Mouse (Mus musculus) heart, postnatal 36 days (tissue): ENCODE data around the gene Itm2c. TPM values are rescaled to one million over a fixed set of nuclear protein-coding genes. Genes with fewer than 3 reads are reported as not detected.
A peak's percentile ranks its signal among the peaks of the same experiment; 100 is the strongest.

Experiments
- DNase-seq, 2 experiments: peaks; one replicate each; pipeline ENCODE4 v3.0.0; 2021 to 2022
- intact Hi-C: fragments of 180-260 bp; cut with DNase I; formaldehyde crosslinking; loops from one replicate; pipeline ENCODE4 v1.15.1; 2025
- total RNA-seq, 2 experiments: library from RNA; stranded (reverse); gene quantifications; 2 replicates each; pipeline ENCODE4 v1.2.3; 2021

Itm2c gene
- total RNA-seq, 2 experiments from 2014 or later = 61.5 to 66.5 TPM

DNA sequence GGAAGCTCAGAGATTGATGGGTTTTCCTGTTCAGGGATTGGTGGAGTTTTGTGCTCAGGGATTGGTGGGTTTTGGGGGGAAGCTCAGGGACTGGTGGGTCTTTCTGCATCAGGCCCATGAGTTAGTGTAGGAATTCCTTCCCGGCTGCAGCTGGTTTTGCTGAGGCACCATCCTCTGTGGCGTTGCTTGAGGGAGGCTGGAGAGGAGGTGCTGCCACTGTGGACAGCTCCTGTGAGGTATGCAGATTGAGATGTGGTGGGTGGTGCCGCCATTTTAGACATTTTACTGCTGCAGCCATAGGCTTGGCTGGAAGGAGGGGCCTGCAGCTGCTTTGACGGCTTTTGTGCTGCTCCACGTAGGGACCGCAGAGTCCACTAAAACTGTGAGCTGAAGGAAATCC, 35.3 kb downstream of the Itm2c start:
- no peak for DNase-seq
- intact Hi-C loops = no loop called here

DNA sequence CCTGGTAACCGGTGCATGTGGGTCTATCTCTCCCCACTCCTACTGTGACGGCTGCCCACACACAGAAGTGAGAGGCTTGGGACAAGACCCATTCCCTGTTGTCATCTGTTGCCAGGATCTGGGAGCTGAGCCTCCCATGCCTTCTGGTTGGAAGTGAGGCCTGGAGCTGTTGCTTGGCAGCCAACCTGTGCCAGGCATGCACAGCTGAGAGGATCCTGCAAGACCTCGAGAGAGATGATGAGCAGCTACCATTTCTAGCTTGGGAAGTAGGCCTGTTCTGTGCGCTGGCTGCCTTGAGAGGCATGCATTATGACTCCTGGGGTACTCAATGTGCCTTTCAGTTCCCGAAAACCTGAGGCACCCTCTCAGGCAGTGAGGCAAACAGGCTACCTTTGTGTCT, 37.1 kb downstream of the Itm2c start:
- no peak for DNase-seq
- intact Hi-C loops = no loop called here

DNA sequence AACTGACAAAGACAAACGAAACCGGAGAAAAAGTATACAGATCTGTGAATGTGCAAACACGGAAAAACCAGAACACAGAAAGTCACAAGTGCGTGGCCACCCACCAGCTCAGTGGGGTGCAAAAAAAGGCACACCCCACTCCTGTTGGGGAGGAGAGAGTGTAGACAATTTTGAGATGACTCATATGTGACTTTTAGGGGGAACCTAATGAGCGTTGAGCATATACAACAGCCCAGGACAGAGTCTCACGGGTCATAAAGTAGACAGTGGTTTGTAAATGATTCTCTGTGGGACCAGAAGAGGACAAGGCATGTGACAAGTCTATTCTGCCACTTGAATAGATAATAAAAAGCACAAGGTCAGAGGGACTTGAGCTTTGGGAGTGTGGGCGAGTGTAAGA, 39.1 kb downstream of the Itm2c start:
- intact Hi-C loops = no loop called here
- no peak for DNase-seq

DNA sequence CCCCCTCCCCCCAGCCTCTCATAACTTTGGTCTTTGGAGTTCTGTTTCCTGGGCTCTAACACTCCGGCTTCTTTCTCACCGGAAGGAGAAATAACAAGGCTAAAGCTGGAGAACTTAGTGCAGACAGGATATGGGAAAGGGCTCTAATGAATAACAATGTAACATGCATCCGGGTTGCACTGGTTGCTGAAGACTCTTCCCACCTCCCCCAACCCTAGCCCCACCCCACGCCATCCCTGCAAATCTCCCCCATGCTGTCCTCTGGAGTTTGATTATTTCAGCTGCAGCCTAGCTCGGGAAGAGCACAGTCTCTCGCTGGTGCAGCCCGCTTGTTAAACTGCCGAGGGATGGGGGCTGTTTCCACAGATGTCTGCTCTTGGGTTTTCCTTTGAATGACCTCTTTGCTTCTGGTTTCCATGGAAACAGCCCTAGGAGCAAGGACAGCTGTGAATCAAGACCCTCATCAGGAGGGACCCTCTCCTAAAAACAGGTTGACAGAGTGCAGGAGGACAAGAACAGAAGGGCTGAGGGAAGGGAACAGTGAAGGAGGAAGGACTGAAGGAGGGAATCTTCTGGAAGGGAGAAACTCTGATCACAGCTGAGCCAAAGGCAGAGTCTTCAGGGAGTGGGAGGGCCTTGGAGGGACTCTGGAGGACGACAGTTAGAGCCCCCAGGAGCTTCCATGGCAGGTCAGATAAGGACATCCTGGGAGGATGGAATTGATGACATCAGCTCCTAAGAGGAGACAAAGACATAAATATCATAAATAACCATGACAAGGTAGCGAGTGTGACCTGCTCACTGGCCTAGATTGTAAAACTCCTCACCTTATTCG, 39.8 kb downstream of the Itm2c start:
- intact Hi-C loops = loop anchor here (2.0 kb wide), 1 partner anchor 81 kb away; no protein-coding TSS in a partner anchor
- DNase-seq = no peak

DNA sequence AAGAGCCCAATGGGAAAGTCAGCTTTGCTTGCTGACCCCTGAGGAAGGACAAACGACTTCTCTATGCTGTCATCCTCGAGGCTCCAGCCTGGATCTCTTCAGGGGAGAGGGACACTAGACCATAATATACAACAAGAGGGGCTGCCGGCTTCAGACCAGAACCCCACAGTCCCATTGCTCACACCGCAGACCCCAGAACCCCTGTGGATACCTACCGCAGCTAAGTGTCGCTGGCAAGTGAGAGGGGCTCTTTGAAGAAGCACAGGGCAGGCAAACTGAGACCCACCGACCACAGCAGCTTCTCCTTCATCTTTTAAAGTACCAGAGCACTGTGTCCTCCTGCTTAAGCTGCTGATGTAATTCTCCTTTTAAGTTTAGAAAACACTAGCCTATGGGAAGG, 40.5 kb downstream of the Itm2c start:
- intact Hi-C loops = loop anchor here (2.0 kb wide), 1 partner anchor 82 kb away; no protein-coding TSS in a partner anchor
- no peak for DNase-seq

DNA sequence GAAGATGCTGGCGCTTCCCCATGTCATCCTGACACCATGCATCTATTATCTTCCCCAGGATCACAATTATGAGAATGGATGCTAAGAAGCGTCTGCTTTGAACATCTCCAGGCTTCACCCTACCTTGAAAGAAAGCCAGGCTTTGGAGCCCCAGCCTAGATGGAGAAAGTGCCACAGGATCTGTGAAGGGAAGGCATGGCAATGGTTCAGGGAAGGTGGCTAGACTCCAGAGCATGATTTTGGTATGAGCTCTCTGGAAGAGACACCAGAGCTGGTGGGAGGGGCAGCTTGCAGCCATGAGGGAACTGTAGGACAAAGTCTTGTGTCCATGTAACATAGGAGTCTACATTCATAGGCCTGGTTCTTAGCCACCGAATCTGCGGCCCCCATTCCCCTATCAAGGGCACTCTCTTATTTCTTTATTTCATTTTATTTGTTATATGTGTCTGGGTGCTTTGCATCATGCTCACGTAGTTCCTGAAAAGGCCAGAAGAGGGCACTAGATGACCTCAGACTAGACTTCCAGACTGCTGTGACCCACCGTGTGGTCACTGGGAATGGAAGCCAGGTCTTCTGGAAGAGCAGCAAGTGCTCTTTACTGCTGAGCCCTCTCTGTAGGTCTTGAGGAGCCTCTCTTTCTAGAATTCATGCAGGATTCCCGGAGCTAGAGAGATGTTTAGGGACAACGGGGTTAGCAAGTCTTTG, 41.2 kb downstream of the Itm2c start:
- DNase-seq = peak; percentile 58 to 71
- intact Hi-C loops = loop anchor here (1.0 to 2.0 kb wide), 2 partner anchors 73 to 82 kb away; no protein-coding TSS in a partner anchor

DNA sequence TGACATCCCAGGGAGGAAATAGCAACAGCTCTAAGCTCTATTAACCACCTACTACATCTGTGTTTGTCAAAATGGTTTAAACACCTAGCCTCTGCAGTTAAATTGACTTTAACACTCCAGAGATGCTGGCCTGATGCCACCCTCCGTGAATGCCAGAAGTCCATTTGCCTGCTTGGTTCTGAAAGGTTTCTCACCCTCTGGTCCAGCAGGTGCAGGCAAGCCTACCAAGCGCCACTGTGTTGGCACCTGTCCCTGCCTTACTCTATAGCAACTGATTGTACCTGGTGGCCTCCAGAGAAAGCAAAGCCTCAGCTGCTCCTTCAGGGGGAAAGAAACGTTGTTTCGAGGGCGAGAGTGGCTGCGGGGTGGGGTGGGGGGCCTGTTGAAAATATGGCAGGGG, 42.2 kb downstream of the Itm2c start:
- intact Hi-C loops = no loop called here
- no peak for DNase-seq

DNA sequence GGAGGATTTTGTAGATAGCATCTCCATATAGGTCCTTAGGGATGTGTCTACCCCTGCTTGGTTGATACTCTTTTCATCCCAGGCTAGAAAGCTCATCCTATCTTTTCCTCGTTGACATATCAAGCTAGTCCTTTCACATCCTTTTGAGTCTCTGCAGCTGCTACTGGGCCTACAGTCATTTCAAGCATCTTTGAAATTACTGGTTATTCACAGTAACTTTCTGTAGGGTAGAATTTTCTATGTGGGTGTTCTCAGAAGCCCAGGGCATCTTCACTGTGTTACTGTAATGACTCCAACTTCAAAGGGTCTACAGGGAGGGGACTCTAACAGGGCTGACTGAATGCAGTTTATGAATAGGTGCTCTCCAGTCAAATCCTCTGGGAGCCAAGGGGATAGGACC, 43.2 kb downstream of the Itm2c start:
- DNase-seq = no peak
- intact Hi-C loops = no loop called here

DNA sequence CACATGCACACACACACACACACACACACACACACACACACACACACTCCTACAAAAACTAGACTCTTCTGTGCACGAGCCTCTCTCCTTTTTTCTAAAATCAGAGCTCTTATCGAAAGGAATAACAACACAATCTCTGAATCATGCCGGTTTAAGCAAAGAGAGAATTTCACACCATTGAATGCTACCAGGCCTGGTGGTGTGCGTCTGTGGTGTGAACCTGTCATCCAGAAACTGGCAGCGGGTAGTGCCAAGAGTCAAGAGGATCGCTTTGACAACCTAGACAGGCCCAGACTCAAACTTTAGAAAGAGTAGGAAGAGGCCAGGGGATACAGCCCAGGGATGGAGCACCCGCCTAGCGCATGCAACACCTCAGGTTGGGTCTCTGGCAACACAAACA, 48.2 kb downstream of the Itm2c start:
- DNase-seq = no peak
- intact Hi-C loops = no loop called here

DNA sequence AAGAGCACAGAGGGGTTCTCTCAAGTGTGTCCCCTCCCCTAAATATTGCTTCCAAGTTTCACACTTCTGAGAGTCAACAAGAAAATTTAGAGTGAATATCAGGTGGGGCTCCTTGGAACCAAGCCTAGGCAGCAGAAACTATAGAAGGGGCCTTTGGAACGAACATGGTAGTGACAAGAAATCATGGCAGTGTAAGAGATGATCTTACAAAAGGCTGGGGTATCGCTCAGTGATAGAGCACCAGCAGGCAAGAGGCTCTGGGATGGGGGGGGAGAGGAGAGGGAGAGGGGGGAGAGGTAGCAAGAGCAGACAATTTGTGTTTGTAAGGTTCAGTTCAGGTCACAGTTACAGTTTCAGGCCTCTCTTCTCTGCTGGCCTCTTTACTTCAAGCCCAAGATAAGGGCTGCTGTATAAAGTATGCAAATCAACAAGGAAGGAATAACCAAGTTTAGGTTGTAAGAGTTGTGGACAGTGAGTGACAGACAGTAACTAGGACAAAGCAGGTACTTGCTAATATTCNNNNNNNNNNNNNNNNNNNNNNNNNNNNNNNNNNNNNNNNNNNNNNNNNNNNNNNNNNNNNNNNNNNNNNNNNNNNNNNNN, 55.1 kb downstream of the Itm2c start:
- DNase-seq = no peak
- intact Hi-C loops = no loop called here

DNA sequence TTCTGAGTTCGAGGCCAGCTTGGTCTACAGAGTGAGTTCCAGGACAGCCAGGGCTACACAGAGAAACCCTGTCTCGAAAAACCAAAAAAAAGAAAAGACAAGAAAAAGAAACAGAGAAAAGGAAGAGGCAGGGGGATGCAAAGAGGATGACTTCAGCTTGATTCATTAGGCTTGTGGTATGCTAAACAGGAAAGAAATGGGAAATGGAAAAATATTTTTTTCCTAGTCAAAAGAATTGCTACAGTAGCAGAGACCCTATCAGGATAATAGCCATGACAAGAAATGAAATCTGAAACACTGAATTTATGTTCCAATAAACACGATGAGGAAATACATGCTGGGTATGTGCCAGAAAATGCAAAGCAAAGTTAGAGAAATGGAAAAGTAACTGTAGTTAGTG, 61.1 kb downstream of the Itm2c start:
- DNase-seq = no peak
- intact Hi-C loops = no loop called here

DNA sequence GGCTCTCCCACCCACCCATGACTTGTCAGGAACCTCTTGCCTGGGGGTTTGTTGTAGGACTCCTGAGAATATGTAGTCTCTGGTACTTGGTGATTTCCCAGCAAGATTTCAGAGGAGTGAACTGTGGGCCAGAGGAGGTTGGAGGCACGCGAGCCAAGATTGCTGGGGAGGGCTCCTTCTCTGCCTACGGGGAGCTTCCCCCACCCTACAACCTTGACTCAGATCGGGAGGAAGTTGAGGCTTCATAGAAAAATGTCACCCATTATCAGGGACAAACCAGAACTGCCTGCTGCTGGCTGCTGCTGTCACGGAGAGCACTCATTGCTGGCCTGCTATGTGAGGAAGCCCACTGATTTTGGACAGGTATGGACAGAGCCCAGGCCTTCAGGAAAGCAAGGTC, 63.2 kb downstream of the Itm2c start:
- intact Hi-C loops = no loop called here
- no peak for DNase-seq

DNA sequence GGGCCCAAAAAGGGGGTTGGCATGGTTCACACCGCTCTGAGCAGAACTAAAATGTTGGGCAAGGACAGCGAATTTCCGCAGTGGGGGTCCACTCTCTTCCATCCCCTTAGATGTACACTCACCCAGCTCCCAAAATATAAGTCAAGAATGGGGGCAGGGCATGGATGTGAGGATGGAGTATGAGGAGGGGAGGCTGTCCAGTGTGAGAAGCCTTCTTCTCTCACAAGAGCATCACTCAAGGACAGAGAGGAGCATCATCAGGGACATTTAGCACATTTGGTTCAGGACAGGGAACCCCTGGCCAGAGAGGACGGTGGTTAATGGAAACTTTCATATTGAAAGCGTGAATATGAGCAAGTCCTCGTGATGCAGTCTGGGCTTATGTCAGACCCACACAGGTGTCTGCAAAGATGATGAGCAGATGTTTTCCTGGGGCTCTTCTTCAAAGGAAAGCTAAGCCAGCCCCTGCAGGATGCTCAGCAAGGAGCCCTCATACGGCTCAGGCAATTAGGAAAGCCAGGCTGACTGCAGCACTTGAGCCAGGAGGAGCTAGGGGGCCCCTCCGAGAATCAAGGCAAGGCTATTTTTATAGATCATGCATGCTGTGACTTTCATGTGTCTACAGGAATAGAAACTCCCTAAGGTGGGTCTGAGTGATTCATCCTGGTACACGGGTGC, 64.0 kb downstream of the Itm2c start:
- DNase-seq = no peak
- intact Hi-C loops = no loop called here

Other genes starting within 250 kb of the Itm2c start
- 10 to 100 TPM; 15.5 to 31.8 TPM for gene Sp100, start 244.3 kb upstream of the Itm2c start, total RNA-seq
- under 1 TPM; 0.24 to 0.36 TPM for gene A630001G21Rik, start 115.6 kb upstream of the Itm2c start, total RNA-seq
- gene Cab39, start 100.8 kb upstream of the Itm2c start, total RNA-seq = 100 to 1,000 TPM; 110 to 111 TPM
- gene 4933407L21Rik, start 34.2 kb downstream of the Itm2c start, total RNA-seq = not detected
- not detected for gene Gpr55, start 66.7 kb downstream of the Itm2c start, total RNA-seq
- not detected for gene Spata3, start 122.5 kb downstream of the Itm2c start, total RNA-seq
- gene 2810459M11Rik, start 151.6 kb downstream of the Itm2c start, total RNA-seq = not detected
- 100 to 1,000 TPM; 104 to 110 TPM for gene Psmd1, start 170.1 kb downstream of the Itm2c start, total RNA-seq
- gene Htr2b, start 217.7 kb downstream of the Itm2c start, total RNA-seq = under 1 TPM; 0.19 TPM
- gene Gm21972, start 239.4 kb downstream of the Itm2c start, total RNA-seq = 1 to 10 TPM; 1.0 to 2.2 TPM